Mouse (Mus musculus) lung, postnatal 4 days (tissue): ENCODE measurements around the gene Ciita.

Source experiments
- DNase-seq, 2 experiments: peaks; one replicate each; pipeline ENCODE4 v3.0.0; 2021

Ciita gene

DNA sequence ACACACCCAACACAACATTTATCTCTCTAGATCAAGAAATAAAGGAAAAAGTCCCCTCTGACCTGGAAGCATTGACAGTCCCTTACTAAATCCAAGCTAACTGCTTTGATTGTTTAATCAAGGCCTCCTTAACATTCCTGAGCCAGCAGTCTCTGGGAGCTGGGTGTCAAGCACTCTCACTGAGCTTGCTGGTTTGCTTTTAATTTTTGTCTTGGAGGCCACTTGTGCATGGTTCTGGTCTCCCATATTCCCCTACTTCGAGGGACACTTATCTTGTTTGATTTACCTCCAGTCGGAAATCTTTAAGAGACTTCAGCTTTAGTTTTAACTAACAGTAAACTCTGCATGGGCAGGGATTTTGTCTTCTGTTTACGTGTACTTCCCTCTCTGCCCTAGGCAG lies 4.9 kb upstream of the Ciita start:
- DNase-seq = peak; percentile 40 to 63

- DNase-seq = no peak
These were observed 3.9 kb upstream of the Ciita start for GRCm38 (mm10) chr16:10475919-10476318.

DNA sequence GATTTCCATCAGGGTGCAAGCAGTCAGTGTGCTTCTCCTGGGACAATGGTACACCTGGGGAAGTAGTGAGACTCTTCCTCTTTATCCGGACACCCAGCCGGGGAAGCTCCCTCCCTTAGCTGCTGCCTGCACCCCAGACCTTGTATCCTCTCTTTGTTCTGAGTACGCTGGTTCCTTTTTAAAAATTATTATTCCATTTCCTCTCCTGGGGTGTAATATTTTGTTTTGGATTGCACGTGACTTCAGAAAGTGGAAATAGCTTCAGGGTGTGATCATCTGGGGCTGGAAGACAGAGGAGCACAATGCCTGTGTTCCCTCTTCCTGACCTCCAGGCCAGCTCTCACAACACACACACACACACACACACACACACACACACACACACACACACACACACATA lies 2.5 kb downstream of the Ciita start:
- DNase-seq = no peak

GRCm38 (mm10) chr16:10486993-10487392 lies 7.1 kb downstream of the Ciita start:
- DNase-seq = no peak

- no peak for DNase-seq
These were observed 8.1 kb downstream of the Ciita start for GRCm38 (mm10) chr16:10487895-10488493.

GRCm38 (mm10) chr16:10488769-10489481 lies 9.1 kb downstream of the Ciita start:
- DNase-seq = no peak

DNA sequence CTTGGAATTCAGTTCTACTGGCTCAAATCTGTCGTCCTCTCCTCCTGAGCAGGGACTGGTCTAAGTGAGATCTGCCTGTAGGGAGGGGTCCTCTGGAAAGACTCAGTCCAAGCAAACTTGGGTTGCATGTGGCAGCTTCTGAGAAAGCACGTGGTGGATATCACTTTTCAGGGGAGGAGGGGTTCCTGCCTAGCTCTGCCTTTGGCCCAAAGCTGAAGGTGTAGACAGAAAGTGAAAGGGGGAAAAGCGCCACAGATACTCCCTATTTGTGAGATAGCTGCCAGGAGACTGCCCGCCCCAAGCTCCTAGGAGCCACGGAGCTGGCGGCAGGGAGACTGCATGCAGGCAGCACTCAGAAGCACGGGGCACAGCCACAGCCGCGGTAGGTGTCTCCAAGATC lies 9.6 kb downstream of the Ciita start:
- no peak for DNase-seq

GRCm38 (mm10) chr16:10489904-10490457 lies 10.1 kb downstream of the Ciita start:
- DNase-seq = no peak

- no peak for DNase-seq
These were observed 10.8 kb downstream of the Ciita start for GRCm38 (mm10) chr16:10490503-10491150.

DNA sequence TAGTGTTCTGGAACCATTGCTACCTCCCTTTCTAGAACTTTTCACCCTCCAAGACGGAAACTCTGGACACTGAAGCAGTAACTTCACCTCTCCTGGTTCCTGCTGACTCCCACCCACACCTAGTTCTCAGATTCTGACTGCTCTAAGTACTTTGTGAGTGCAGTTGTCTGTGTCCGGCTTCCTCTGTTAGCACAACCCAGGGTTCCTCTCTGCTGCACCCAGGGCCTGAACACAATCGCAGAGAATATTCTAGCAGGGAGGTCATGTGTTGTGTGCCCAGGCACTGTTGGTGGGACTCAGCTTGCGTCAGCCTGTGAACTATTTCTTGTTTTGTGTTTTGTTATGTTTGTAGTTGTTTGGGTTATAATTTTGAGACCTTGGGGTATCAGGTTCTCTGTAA lies 11.9 kb downstream of the Ciita start:
- no peak for DNase-seq

DNA sequence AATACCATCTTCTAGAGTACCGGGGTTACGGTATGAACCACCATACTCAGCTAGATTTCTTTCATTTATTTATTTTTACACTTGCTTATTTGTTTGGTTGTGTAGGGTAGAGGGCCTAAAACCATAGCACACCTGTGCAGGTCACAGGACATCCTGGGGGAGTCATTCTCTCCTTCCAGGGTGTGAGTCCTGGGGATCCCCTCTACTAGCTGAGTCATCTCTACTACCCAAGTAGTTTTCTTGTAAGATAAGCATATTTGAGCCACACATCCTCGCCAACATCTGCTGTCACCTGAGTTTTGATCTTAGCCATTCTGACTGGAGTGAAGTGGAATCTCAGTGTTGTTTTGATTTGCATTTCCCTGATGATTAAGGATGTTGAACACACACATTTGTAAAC lies 12.7 kb downstream of the Ciita start:
- no peak for DNase-seq

- DNase-seq = no peak
These were observed 16.0 kb downstream of the Ciita start for GRCm38 (mm10) chr16:10495824-10496298.

DNA sequence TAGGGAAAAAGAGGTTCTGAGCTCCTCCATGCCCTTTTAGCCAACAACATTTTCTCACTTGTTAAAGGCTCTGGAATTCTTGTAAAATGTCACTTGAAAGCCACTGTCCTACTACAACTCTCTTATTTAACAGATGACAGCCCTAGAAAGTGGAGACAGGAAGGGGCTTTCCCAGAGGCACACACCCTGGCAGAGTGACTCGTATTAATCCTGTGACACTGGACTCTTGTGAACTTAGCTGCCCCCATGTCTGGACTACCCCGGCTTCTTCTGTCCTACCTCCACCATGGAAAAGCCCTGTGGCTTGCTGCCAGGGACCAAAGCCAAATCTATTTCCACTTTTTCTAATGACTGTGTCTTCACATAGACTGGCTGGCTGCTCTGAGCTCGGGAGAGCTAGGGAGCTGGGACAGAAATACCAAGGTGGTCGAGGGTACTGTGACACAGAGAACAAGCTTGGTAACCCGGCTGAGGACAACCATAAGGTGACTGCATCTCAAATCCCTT lies 18.3 kb downstream of the Ciita start:
- no peak for DNase-seq

- no peak for DNase-seq
These were observed 19.3 kb downstream of the Ciita start for GRCm38 (mm10) chr16:10499122-10499521.

- DNase-seq = peak; percentile 43 to 61
These were observed 22.0 kb downstream of the Ciita start for GRCm38 (mm10) chr16:10501865-10502264.

GRCm38 (mm10) chr16:10503058-10503457 lies 23.2 kb downstream of the Ciita start:
- DNase-seq = no peak

DNA sequence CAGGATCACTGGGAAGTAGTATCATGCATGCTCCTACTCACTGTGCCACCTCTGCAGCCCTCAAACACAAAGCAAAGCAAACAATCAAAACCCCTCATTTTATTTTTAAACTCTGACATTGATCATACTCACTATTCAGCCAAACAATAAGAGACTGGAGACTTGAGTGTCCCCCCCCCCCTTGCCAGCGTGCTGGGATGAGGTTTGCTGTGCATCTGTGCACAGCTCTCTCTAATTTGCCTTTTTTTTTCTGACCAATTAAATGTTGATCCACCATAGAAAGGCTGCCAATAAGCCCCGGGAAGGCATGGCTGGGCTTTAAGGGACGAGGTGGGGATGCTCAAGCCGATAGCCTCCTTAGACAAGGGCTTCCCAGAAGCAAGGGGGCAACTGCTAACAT lies 27.6 kb downstream of the Ciita start:
- no peak for DNase-seq

DNA sequence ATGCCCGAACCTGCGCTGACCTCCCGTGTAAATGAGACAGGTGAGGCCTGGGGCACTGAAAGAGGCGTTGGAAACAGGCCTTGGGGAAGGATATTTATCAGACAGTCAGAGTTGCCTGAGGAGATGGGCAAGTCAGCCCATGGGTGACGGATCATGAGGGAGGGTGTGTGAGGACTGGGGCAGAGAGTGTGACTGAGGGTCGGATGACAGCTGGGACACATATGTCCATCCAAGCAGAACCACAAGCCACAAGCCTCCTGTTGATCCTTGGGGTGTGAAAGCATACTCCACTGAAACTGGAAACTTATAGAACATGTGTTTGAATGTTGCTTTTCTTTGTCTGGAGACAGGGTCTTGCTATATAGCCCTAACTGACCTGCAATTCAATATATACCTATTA lies 28.8 kb downstream of the Ciita start:
- DNase-seq = no peak

DNA sequence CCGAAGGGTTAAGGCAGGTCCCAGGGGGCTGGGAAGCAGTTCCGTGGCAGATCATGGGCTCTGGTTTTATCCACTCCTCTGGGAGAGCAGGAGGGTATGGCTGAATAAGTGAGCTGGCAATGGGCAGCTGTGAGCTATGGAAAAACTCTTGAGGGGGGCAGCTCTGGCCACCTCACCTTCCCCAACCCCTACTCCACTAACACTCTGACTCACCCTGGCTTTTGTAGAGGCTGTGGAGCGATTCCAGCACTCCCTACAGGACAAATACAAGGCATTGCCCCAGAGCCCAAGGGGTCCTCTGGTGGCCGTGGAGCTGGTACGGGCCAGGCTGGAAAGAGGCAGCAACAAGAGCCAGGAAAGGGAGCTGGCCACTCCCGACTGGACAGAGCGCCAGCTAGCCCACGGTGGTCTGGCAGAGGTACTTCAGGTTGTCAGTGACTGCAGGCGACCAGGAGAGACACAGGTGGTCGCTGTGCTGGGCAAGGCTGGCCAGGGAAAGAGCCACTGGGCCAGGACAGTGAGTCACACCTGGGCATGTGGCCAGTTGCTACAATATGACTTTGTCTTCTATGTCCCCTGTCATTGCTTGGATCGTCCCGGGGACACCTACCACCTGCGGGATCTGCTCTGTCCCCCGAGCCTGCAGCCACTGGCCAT lies 30.7 kb downstream of the Ciita start:
- peak in 1 of 2 experiments; percentile 43 for DNase-seq

GRCm38 (mm10) chr16:10511134-10511520 lies 31.3 kb downstream of the Ciita start:
- no peak for DNase-seq

DNA sequence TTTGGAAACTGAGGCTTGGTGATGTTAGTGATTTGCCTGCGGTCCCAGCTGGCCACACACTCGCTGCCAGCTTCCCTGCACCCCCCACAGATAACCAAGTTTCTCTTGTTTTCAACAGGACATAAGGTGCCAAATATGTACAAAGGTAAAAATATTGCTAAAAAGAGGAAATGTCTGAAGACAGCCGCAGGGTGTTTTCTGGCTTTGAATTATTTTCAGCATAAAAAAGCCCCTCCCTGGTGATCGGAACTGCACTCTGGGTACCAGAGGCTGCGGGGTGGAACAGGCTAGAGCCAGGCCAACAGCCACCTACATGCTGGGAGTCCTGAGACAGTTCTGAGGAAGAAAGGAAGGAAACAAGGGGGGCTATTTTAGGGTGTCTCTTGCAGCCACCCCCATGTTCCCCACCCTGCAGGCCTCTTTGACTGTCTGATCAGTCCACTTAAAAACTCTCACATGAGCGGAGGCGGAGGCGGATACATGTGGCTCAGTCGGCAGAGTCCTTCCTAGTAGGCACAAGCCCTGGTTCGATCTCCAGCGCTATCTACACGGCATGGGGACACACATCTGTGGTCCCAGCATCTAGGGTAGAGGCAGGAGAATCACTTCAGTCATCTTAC lies 36.2 kb downstream of the Ciita start:
- DNase-seq = no peak

DNA sequence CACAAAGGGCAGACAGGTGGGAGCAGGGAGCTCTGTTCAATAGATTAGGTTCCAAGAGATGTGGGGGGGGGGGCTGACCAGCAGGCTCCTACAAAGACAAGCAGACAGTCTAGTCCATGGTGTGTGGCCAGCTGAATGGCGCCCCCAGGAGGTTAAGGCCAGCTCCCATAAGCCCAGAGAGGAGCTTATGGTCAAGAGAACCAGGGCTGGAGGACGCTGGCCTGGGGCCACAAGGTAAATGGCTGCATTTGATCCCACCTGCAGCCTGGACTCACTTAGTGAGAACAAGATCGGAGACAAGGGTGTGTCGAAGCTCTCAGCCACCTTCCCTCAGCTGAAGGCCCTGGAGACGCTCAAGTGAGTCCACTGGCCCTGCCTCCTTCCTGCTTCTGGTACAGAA lies 38.2 kb downstream of the Ciita start:
- DNase-seq = peak in 1 of 2 experiments; percentile 35
